In genomic region chr6:91843628-91844153, GRCm38 (mm10) we compare ENCODE assay signal across 8 mouse cellular contexts. TPM values are rescaled to one million over a fixed set of nuclear protein-coding genes. Genes with fewer than 3 reads are reported as not detected.
DNase-seq lines count a peak whose midpoint lies in the region; ATAC-seq lines count a peak whose summit lies in the region.

No protein-coding gene starts in this region.

- no peaks in the 10 kb centered on the region for H3K9me3 ChIP-seq in kidney, embryonic 16.5 days (ENCODE audit: low read length)
- H3K9me3 ChIP-seq in embryonic facial prominence, embryonic 13.5 days = no peaks in the 10 kb centered on the region
- H3K9me3 ChIP-seq in intestine, embryonic 15.5 days = no peaks in the 10 kb centered on the region
- no peaks in the 10 kb centered on the region for H3K9me3 ChIP-seq in neural tube, embryonic 12.5 days

- ATAC-seq in kidney, embryonic 16.5 days (ENCODE audit: low FRiP score, low TSS enrichment) = no peak
- no peak for ATAC-seq in embryonic facial prominence, embryonic 13.5 days (ENCODE audit: insufficient number of reproducible peaks, insufficient read depth, low FRiP score, low TSS enrichment, low read depth)
- peak; percentile 25; the same call in 1 of the 2 replicates for ATAC-seq in intestine, embryonic 15.5 days
- ATAC-seq in neural tube, embryonic 12.5 days (ENCODE audit: low FRiP score, low read depth) = no peak

- no peak for DNase-seq in kidney, postnatal 10 days
- no peak for DNase-seq in spleen, postnatal 36 days (ENCODE audit: low spot score in 2 of 2)
- no peak for DNase-seq in gastrocnemius, postnatal 25 days
- no peak for DNase-seq in kidney, postnatal 14 days

- 0 out of 2 replicates have a peak overlapping the region, but pooled peaks have one; percentile 14 for H3K9ac ChIP-seq in kidney, embryonic 16.5 days (replicated peaks; ENCODE audit: low read length)
- peak overlapping the region; percentile 62 for H3K9ac ChIP-seq in embryonic facial prominence, embryonic 13.5 days
- no peak overlapping the region for H3K9ac ChIP-seq in intestine, embryonic 15.5 days
- peak overlapping the region; percentile 72 for H3K9ac ChIP-seq in neural tube, embryonic 12.5 days

- H3K4me1 ChIP-seq in kidney, embryonic 16.5 days (ENCODE audit: insufficient read depth, low read length) = peaks cover 8% of the 10 kb centered on the region
- peaks cover 11% of the 10 kb centered on the region for H3K4me1 ChIP-seq in embryonic facial prominence, embryonic 13.5 days
- H3K4me1 ChIP-seq in intestine, embryonic 15.5 days (replicated peaks) = peaks cover 6% of the 10 kb centered on the region; the same call in 1 of the 2 replicates
- H3K4me1 ChIP-seq in neural tube, embryonic 12.5 days = peaks cover 46% of the 10 kb centered on the region

- H3K27me3 ChIP-seq in kidney, embryonic 16.5 days (ENCODE audit: insufficient read depth, low read length) = peaks cover 57% of the 10 kb centered on the region
- H3K27me3 ChIP-seq in embryonic facial prominence, embryonic 13.5 days = peaks cover 87% of the 10 kb centered on the region
- H3K27me3 ChIP-seq in intestine, embryonic 15.5 days (replicated peaks) = peaks cover 70% of the 10 kb centered on the region
- peaks cover 51% of the 10 kb centered on the region for H3K27me3 ChIP-seq in neural tube, embryonic 12.5 days (replicated peaks)

- no peaks in the 10 kb centered on the region for H3K36me3 ChIP-seq in kidney, embryonic 16.5 days (ENCODE audit: insufficient read depth, low read length)
- H3K36me3 ChIP-seq in embryonic facial prominence, embryonic 13.5 days = no peaks in the 10 kb centered on the region
- no peaks in the 10 kb centered on the region for H3K36me3 ChIP-seq in intestine, embryonic 15.5 days
- no peaks in the 10 kb centered on the region for H3K36me3 ChIP-seq in neural tube, embryonic 12.5 days

- H3K4me2 ChIP-seq in kidney, embryonic 16.5 days (replicated peaks; ENCODE audit: low read depth, low read length) = peak overlapping the region; percentile 84
- H3K4me2 ChIP-seq in embryonic facial prominence, embryonic 13.5 days = peak overlapping the region; percentile 98
- H3K4me2 ChIP-seq in intestine, embryonic 15.5 days (replicated peaks) = peak overlapping the region; percentile 87
- H3K4me2 ChIP-seq in neural tube, embryonic 12.5 days (replicated peaks) = peak overlapping the region; percentile 94

- H3K27ac ChIP-seq in kidney, embryonic 16.5 days (ENCODE audit: low read length) = no peak overlapping the region
- no peak overlapping the region for H3K27ac ChIP-seq in embryonic facial prominence, embryonic 13.5 days
- no peak overlapping the region for H3K27ac ChIP-seq in intestine, embryonic 15.5 days
- no peak overlapping the region for H3K27ac ChIP-seq in neural tube, embryonic 12.5 days

- H3K4me3 ChIP-seq in kidney, embryonic 16.5 days (ENCODE audit: low read length) = peak overlapping the region; percentile 49
- H3K4me3 ChIP-seq in embryonic facial prominence, embryonic 13.5 days = peak overlapping the region; percentile 53
- H3K4me3 ChIP-seq in intestine, embryonic 15.5 days (replicated peaks) = peak overlapping the region; percentile 45
- peak overlapping the region; percentile 63 for H3K4me3 ChIP-seq in neural tube, embryonic 12.5 days

- 4% methylated on average over 62 of the region's 69 CpGs for WGBS in kidney, embryonic 16.5 days
- 4% methylated on average over 69 of the region's 69 CpGs for WGBS in embryonic facial prominence, embryonic 13.5 days
- 4% methylated on average over 68 of the region's 69 CpGs for WGBS in intestine, embryonic 15.5 days
- WGBS in neural tube, embryonic 12.5 days = 4% methylated on average over 58 of the region's 69 CpGs

RNA-seq across cellular contexts. Expression of gene Grip2, which starts 16.6 kb away (rescaled TPM):
- polyA plus RNA-seq in kidney, embryonic 16.5 days (2015; fragmentation: Nextera tagmentation; extraction: Ambion mirVana) = 0.59 and 0.84 TPM in 2 replicates
- 0.55 and 0.69 TPM in 2 replicates for polyA plus RNA-seq in embryonic facial prominence, embryonic 13.5 days (2015; fragmentation: Nextera tagmentation; extraction: Ambion mirVana)
- 0.45 and 0.49 TPM in 2 replicates for polyA plus RNA-seq in intestine, embryonic 15.5 days (2015; fragmentation: Nextera tagmentation; extraction: Ambion mirVana)
- polyA plus RNA-seq in neural tube, embryonic 12.5 days (2016; fragmentation: Nextera tagmentation; extraction: Ambion mirVana) = 4.5 and 4.9 TPM in 2 replicates
- 1 to 10 TPM; 3.9 to 5.3 TPM for total RNA-seq in gastrocnemius, postnatal 25 days (2021)

RNA-seq across cellular contexts. Expression of gene Ccdc174, which starts 34.2 kb away (rescaled TPM):
- 26.7 and 30.7 TPM in 2 replicates for polyA plus RNA-seq in kidney, embryonic 16.5 days (2015; fragmentation: Nextera tagmentation; extraction: Ambion mirVana)
- polyA plus RNA-seq in embryonic facial prominence, embryonic 13.5 days (2015; fragmentation: Nextera tagmentation; extraction: Ambion mirVana) = 44.9 and 50.5 TPM in 2 replicates
- polyA plus RNA-seq in intestine, embryonic 15.5 days (2015; fragmentation: Nextera tagmentation; extraction: Ambion mirVana) = 25.0 and 32.6 TPM in 2 replicates
- polyA plus RNA-seq in neural tube, embryonic 12.5 days (2016; fragmentation: Nextera tagmentation; extraction: Ambion mirVana) = 48.9 and 55.2 TPM in 2 replicates
- 1 to 10 TPM; 7.7 to 8.4 TPM for total RNA-seq in gastrocnemius, postnatal 25 days (2021)

RNA-seq across cellular contexts. Expression of gene 4930590J08Rik, which starts 58.9 kb away (rescaled TPM):
- polyA plus RNA-seq in kidney, embryonic 16.5 days (2015; fragmentation: Nextera tagmentation; extraction: Ambion mirVana) = 0.32 and 0.42 TPM in 2 replicates
- 0.44 and 0.48 TPM in 2 replicates for polyA plus RNA-seq in embryonic facial prominence, embryonic 13.5 days (2015; fragmentation: Nextera tagmentation; extraction: Ambion mirVana)
- polyA plus RNA-seq in intestine, embryonic 15.5 days (2015; fragmentation: Nextera tagmentation; extraction: Ambion mirVana) = 0.09 and 0.13 TPM in 2 replicates
- 0.62 and 0.93 TPM in 2 replicates for polyA plus RNA-seq in neural tube, embryonic 12.5 days (2016; fragmentation: Nextera tagmentation; extraction: Ambion mirVana)
- total RNA-seq in gastrocnemius, postnatal 25 days (2021) = 1 to 10 TPM in 1 of 2 experiments, under 1 TPM in 1; 0.51 to 1.1 TPM
